Mouse (Mus musculus): ENCODE results near the gene Dab2ip. TPM values are rescaled to one million over a fixed set of nuclear protein-coding genes. Genes with fewer than 3 reads are reported as not detected.

The Dab2ip gene
- total and polyA plus RNA-seq, 3 experiments: 4.9 to 15.6 (median 7.8) TPM

DNA sequence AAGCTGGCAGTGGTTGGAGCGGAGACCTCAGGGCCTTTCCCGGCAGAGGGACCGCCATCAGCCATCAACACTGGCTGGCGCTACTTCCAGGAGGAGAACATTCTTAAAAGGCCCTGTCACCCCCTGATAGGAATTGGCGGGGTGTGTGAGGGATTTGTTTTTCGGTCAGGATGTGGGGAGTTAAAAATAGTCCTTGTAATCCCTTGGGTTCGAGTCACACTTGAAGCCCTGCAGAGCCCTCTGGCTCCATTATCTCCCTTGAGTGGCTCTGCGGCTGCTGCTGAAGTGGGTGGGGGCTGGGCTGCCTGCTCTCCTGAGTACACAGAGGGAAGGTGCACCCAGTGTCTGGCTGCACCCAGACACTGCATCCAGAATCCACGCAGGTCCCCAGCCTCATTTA, 30.3 kb downstream of the Dab2ip start:
- dilution Hi-C loops (cut with MboI; ENCODE audit: extremely low pct_ligation_motif_present, extremely low pct_unique_long_range_greater_than_20kb, low sequenced_read_pairs) (no loop called here), in situ Hi-C loops (cut with MboI; ENCODE audit: low pct_ligation_motif_present, low pct_unique_long_range_greater_than_20kb, low sequenced_read_pairs) (no loop called here)
- H3K4me1 ChIP-seq (ENCODE audit: control insufficient read depth in 1 of 2, insufficient read depth in 2 of 2): peaks cover 20 to 56% of the 10 kb centered on the region in 2 experiments
- H3K4me2 ChIP-seq (ENCODE audit: insufficient read depth, low read depth, poor library complexity, severe bottlenecking): no peak overlapping the region; the same call in 1 of the 2 replicates
- H3K27ac ChIP-seq (ENCODE audit: insufficient read depth, low read depth): no peak overlapping the region
- no peaks in the 10 kb centered on the region for H3K9me3 ChIP-seq (replicated peaks; ENCODE audit: low read length)
- H3K9ac ChIP-seq (ENCODE audit: insufficient read depth, low read depth): no peak overlapping the region
- peak; percentile 53 for DNase-seq (ENCODE audit: extremely low read depth)
- H3K27me3 ChIP-seq (replicated peaks): peaks cover 15% of the 10 kb centered on the region
- no peaks in the 10 kb centered on the region for H3K79me2 ChIP-seq (replicated peaks; ENCODE audit: control insufficient read depth, extremely low read depth, insufficient read depth, poor library complexity, severe bottlenecking)
- no peak overlapping the region for H3K4me3 ChIP-seq (replicated peaks in 1 of 3; ENCODE audit: low read depth in 2 of 3, low read length in 2 of 3, poor library complexity in 1 of 3)
- TF ChIP-seq MXI1 (IDR thresholded peaks at IDR 0.05; ENCODE audit: low read depth, low read length) (no peak), EP300 (IDR thresholded peaks at IDR 0.05; ENCODE audit: low read length) (peak; percentile 27; the same call in 1 of the 2 replicates), IRF4 (IDR thresholded peaks at IDR 0.05; ENCODE audit: low read depth, low read length) (no peak), MEF2A (IDR thresholded peaks at IDR 0.05; ENCODE audit: borderline replicate concordance, low read depth, low read length) (0 out of 2 replicates have a peak, but pooled peaks have one; percentile 40), JUN (IDR thresholded peaks at IDR 0.05; ENCODE audit: insufficient read depth, low read depth, low read length) (no peak), BHLHE40 (IDR thresholded peaks at IDR 0.05; ENCODE audit: low read depth, low read length) (peak; percentile 43; the same call in 1 of the 2 replicates), POLR2A (IDR thresholded peaks at IDR 0.05; ENCODE audit: low read depth, low read length) (no peak)
- H3K36me3 ChIP-seq (replicated peaks in 1 of 2; ENCODE audit: control insufficient read depth in 1 of 2, insufficient read depth in 1 of 2, low read length in 1 of 2): no peaks in the 10 kb centered on the region

DNA sequence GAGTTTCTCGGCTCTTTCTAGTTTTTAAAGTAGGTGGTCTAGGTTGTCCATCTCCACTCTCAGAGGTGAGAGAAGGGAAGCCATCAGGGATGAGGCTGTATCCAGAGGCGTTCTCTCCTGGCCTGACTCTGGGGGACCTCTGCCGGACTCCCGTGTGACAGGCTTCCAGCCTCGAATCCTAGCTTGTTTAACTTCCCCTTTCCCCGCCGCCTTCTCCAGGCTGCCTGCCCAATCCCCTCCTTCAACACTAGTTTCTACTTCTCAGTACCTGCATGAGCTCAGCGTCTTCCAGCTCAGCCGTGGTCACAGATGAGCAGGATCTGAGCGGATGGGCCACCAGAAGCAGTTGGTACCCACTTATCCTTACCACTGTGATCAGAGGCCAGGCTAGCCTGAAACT, 31.3 kb downstream of the Dab2ip start:
- H3K9ac ChIP-seq (ENCODE audit: insufficient read depth, low read depth): no peak overlapping the region
- peaks cover 27 to 66% of the 10 kb centered on the region in 2 experiments for H3K4me1 ChIP-seq (ENCODE audit: control insufficient read depth in 1 of 2, insufficient read depth in 2 of 2)
- dilution Hi-C loops (cut with MboI; ENCODE audit: extremely low pct_ligation_motif_present, extremely low pct_unique_long_range_greater_than_20kb, low sequenced_read_pairs): no loop called here
- H3K9me3 ChIP-seq (replicated peaks; ENCODE audit: low read length): no peaks in the 10 kb centered on the region
- peaks cover 15% of the 10 kb centered on the region for H3K27me3 ChIP-seq (replicated peaks)
- TF ChIP-seq RAD21 (IDR thresholded peaks at IDR 0.05; ENCODE audit: low read depth, low read length) (no peak), MAX (IDR thresholded peaks at IDR 0.05; ENCODE audit: low read length) (no peak), ZNF384 (IDR thresholded peaks at IDR 0.05; ENCODE audit: low read depth, low read length) (no peak), RCOR1 (conservative IDR thresholded peaks at IDR 0.05; ENCODE audit: low read depth, low read length) (no peak)
- no peaks in the 10 kb centered on the region for H3K36me3 ChIP-seq (replicated peaks in 1 of 2; ENCODE audit: control insufficient read depth in 1 of 2, insufficient read depth in 1 of 2, low read length in 1 of 2)
- no peak overlapping the region for H3K27ac ChIP-seq (ENCODE audit: insufficient read depth, low read depth)
- H3K4me2 ChIP-seq (ENCODE audit: insufficient read depth, low read depth, poor library complexity, severe bottlenecking): no peak overlapping the region
- no peaks in the 10 kb centered on the region for H3K79me2 ChIP-seq (replicated peaks; ENCODE audit: control insufficient read depth, extremely low read depth, insufficient read depth, poor library complexity, severe bottlenecking)
- no peak overlapping the region for H3K4me3 ChIP-seq (replicated peaks in 1 of 3; ENCODE audit: low read depth in 2 of 3, low read length in 2 of 3, poor library complexity in 1 of 3)
- in situ Hi-C loops (cut with MboI; ENCODE audit: low pct_ligation_motif_present, low pct_unique_long_range_greater_than_20kb, low sequenced_read_pairs): no loop called here
- no peak for DNase-seq (ENCODE audit: extremely low read depth)

DNA sequence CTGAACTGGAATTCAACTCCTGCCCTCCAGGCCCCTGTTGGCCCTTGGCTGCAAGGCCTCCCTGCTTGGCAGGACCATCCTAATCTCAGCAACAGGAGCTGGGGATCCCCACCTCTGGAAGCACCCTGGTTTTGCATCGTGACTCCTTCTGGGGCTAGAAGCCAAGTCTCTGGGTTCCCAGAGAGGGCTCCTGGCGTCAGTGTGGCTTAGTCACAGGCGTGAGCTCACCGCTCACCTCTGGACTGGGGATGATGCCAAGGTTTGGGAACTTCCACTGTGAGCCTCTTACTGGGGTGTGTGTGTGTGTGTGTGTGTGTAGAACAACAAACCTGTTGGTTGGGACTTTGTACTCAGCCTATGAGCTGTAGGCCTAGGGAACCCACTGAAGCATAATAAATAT, 31.7 kb downstream of the Dab2ip start:
- in situ Hi-C loops (cut with MboI; ENCODE audit: low pct_ligation_motif_present, low pct_unique_long_range_greater_than_20kb, low sequenced_read_pairs) (no loop called here), dilution Hi-C loops (cut with MboI; ENCODE audit: extremely low pct_ligation_motif_present, extremely low pct_unique_long_range_greater_than_20kb, low sequenced_read_pairs) (no loop called here)
- H3K9me3 ChIP-seq (replicated peaks; ENCODE audit: low read length): no peaks in the 10 kb centered on the region
- no peak overlapping the region for H3K4me2 ChIP-seq (ENCODE audit: insufficient read depth, low read depth, poor library complexity, severe bottlenecking)
- H3K4me3 ChIP-seq (replicated peaks in 1 of 3; ENCODE audit: low read depth in 2 of 3, low read length in 2 of 3, poor library complexity in 1 of 3): no peak overlapping the region
- no peak for DNase-seq (ENCODE audit: extremely low read depth)
- no peaks in the 10 kb centered on the region for H3K36me3 ChIP-seq (replicated peaks in 1 of 2; ENCODE audit: control insufficient read depth in 1 of 2, insufficient read depth in 1 of 2, low read length in 1 of 2)
- H3K27me3 ChIP-seq (replicated peaks): peaks cover 15% of the 10 kb centered on the region
- H3K9ac ChIP-seq (ENCODE audit: insufficient read depth, low read depth): no peak overlapping the region
- TF ChIP-seq CHD1 (IDR thresholded peaks at IDR 0.05; ENCODE audit: low read depth, low read length) (no peak), RCOR1 (conservative IDR thresholded peaks at IDR 0.05; ENCODE audit: low read depth, low read length) (no peak), BHLHE40 (IDR thresholded peaks at IDR 0.05; ENCODE audit: low read depth, low read length) (no peak), ELF1 (IDR thresholded peaks at IDR 0.05; ENCODE audit: low read depth, low read length) (no peak), TCF12 (IDR thresholded peaks at IDR 0.05; ENCODE audit: low read depth, low read length) (no peak), EP300 (IDR thresholded peaks at IDR 0.05; ENCODE audit: low read length) (no peak), IRF4 (IDR thresholded peaks at IDR 0.05; ENCODE audit: low read depth, low read length) (no peak), JUND (conservative IDR thresholded peaks at IDR 0.05; ENCODE audit: low read depth, low read length) (no peak), MAZ (IDR thresholded peaks at IDR 0.05; ENCODE audit: low read depth, low read length) (no peak), PAX5 (IDR thresholded peaks at IDR 0.05; ENCODE audit: low read length) (no peak), RAD21 (IDR thresholded peaks at IDR 0.05; ENCODE audit: low read depth, low read length) (no peak), CTCF (conservative IDR thresholded peaks at IDR 0.05 in 1 of 2, IDR thresholded peaks at IDR 0.05 in 1 of 2; ENCODE audit: low read depth in 2 of 2, low read length in 2 of 2) (no peak), ZKSCAN1 (IDR thresholded peaks at IDR 0.05; ENCODE audit: borderline replicate concordance, low read depth, low read length) (no peak)
- no peaks in the 10 kb centered on the region for H3K79me2 ChIP-seq (replicated peaks; ENCODE audit: control insufficient read depth, extremely low read depth, insufficient read depth, poor library complexity, severe bottlenecking)
- peaks cover 29 to 71% of the 10 kb centered on the region in 2 experiments for H3K4me1 ChIP-seq (ENCODE audit: control insufficient read depth in 1 of 2, insufficient read depth in 2 of 2)
- H3K27ac ChIP-seq (ENCODE audit: insufficient read depth, low read depth): no peak overlapping the region
